Mouse (Mus musculus) C2C12 (cell line): ENCODE results near the gene Cdiptos. TPM values are rescaled to one million over a fixed set of nuclear protein-coding genes. Genes with fewer than 3 reads are reported as not detected.
A peak's percentile ranks its signal among the peaks of the same experiment; 100 is the strongest.

Experiments used
- H3K27me3 ChIP-seq: one replicate; pipeline ENCODE4 v1.6.1; 2011; ENCODE audit not compliant: control insufficient read depth, insufficient read depth, insufficient read length
- H3K36me3 ChIP-seq: one replicate; pipeline ENCODE4 v1.6.1; 2011; ENCODE audit not compliant: control insufficient read depth, insufficient read depth
- H3K4me3 ChIP-seq: one replicate; pipeline ENCODE4 v1.5.1; 2011; ENCODE audit warnings: mild to moderate bottlenecking, control low read depth; ENCODE audit not compliant: poor library complexity, insufficient read depth, severe bottlenecking
- H3K79me2 ChIP-seq: one replicate; pipeline ENCODE4 v1.6.1; 2011; ENCODE audit not compliant: control insufficient read depth, insufficient read depth
- H3K79me3 ChIP-seq: one replicate; pipeline ENCODE4 v1.6.1; 2011; ENCODE audit warnings: low read depth, control low read depth
- H3ac ChIP-seq: one replicate; pipeline ENCODE3; 2011; ENCODE audit warnings: low read depth; ENCODE audit not compliant: control insufficient read depth, insufficient read length
- CEBPB ChIP-seq: IDR thresholded peaks from one replicate; pipeline ENCODE4 v1.6.1; 2011; ENCODE audit warnings: low read depth, mild to moderate bottlenecking, control low read depth, moderate library complexity
- CTCF ChIP-seq: IDR thresholded peaks from one replicate; pipeline ENCODE4 v1.5.1; 2011; ENCODE audit not compliant: control insufficient read depth, insufficient read depth, insufficient read length
- FOSL1 ChIP-seq: IDR thresholded peaks from one replicate; pipeline ENCODE4 v1.8.0; 2011; ENCODE audit warnings: mild to moderate bottlenecking, low read length; ENCODE audit not compliant: poor library complexity, insufficient read depth, severe bottlenecking
- MAX ChIP-seq: IDR thresholded peaks from one replicate; pipeline ENCODE4 v1.6.1; 2011; ENCODE audit warnings: mild to moderate bottlenecking, control low read depth
- MYOD1 ChIP-seq: IDR thresholded peaks from one replicate; pipeline ENCODE4 v1.6.1; 2011; ENCODE audit warnings: low read depth; ENCODE audit not compliant: control insufficient read depth, insufficient read length
- MYOG ChIP-seq: IDR thresholded peaks from one replicate; pipeline ENCODE4 v1.6.1; 2011; ENCODE audit not compliant: control insufficient read depth, insufficient read length; ENCODE audit errors: extremely low read depth
- USF1 ChIP-seq: IDR thresholded peaks from one replicate; pipeline ENCODE4 v1.6.1; 2011; ENCODE audit warnings: low read depth, mild to moderate bottlenecking, control low read depth, moderate library complexity
- polyA plus RNA-seq: library from polyadenylated mRNA; unstranded; fragments of >200 nt; fragmentation: generic; extraction: Trizol; gene quantifications from one replicate; pipeline ENCODE4 v1.2.1, GENCODE M21; 2012; ENCODE audit warnings: missing spikeins

The Cdiptos gene
- polyA plus RNA-seq, 1 experiment = 0.06 TPM

DNA sequence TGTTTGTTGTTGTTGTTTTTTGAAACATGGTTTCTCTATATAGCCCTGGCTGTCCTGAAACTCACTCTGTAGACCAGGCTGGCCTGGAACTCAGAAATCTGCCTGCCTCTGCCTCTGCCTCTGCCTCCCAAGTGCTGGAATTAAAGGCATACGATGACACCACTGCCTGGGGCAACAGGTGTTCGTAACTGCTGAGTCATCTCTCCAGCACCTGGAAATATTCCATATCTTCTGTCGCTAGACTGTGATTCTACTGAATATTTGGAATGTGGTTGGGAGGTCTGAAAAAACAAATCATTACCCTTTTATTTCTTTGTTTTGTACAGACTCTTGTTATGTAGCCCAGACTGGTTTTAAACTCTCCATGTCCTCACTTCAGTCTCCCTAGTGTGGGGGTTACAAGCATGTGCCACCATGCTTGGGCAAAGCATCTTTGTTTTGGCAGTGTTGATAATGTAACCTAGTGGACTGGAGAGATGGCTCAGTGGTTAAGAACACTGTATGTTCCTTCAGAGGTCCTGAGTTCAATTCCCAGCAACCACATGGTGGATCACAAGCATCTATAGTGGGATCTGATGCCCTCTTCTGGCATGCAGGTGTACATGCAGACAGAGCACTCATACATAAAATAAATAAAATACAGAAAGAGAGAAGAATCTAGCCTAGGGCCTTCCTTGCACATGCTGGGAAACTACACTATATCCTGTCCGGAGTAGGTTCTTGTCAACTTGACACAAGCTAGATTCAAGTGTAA lies 28.4 kb upstream of the Cdiptos start:
- Histone ChIP-seq H3K4me3 (no peak overlapping the region), H3K36me3 (no peaks in the 10 kb centered on the region), H3K79me3 (no peaks in the 10 kb centered on the region), H3K27me3 (no peaks in the 10 kb centered on the region), H3K79me2 (no peaks in the 10 kb centered on the region), H3ac (no peak overlapping the region)
- TF ChIP-seq USF1 (no peak), CEBPB (no peak), MYOG (no peak), MYOD1 (peak; percentile 54)

DNA sequence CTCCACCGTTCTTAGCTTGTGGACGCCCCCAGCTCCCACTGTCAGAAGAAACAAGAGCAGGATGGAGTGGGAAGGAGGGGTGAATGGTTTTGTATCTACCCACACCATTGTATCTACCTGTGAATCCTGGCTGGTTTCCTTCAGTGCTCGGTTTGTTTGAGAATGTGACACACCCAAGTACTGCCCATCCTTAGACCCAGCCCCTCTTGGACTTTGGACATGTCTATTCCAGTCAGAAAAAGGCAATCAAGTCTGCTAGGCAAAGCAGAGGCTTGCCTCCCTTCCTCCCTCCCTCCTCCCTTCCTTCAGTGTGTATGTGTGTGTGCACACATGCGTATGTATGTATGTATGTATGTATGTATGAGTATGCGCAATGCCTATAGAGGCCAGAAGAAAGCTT lies 27.7 kb upstream of the Cdiptos start:
- H3K79me2 ChIP-seq = no peaks in the 10 kb centered on the region
- H3K27me3 ChIP-seq = no peaks in the 10 kb centered on the region
- H3K4me3 ChIP-seq = no peak overlapping the region
- H3ac ChIP-seq = no peak overlapping the region
- TF ChIP-seq USF1 (no peak), MAX (no peak), MYOG (no peak), FOSL1 (no peak), CEBPB (no peak), CTCF (no peak), MYOD1 (no peak)
- no peaks in the 10 kb centered on the region for H3K36me3 ChIP-seq
- no peaks in the 10 kb centered on the region for H3K79me3 ChIP-seq

DNA sequence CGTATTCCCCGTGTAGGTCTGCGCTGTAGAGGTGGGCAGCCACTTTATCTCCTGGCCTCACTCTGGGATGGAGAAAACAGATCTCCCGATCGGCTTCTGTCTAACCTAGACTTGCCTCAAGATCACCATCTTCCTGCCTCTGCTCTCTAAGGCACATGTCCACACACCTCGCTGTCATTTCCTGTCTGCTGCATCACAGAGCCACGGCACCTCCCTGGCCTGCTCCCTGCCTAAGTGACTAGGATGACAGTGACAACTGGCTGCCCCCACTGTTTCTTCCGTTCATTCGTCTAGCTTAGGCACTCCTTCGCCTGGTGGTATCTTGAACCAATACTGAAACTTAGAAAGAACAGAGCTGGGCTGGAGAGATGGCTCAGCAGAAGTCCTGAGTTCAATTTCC lies 23.7 kb upstream of the Cdiptos start:
- Histone ChIP-seq H3K27me3 (no peaks in the 10 kb centered on the region), H3K36me3 (peaks cover 3% of the 10 kb centered on the region), H3ac (no peak overlapping the region), H3K79me2 (no peaks in the 10 kb centered on the region), H3K79me3 (no peaks in the 10 kb centered on the region), H3K4me3 (no peak overlapping the region)
- no peak for TF ChIP-seq CTCF
- TF ChIP-seq CEBPB = no peak
- TF ChIP-seq MAX = no peak
- no peak for TF ChIP-seq MYOD1
- TF ChIP-seq USF1 = no peak
- TF ChIP-seq FOSL1 = no peak
- TF ChIP-seq MYOG = no peak

DNA sequence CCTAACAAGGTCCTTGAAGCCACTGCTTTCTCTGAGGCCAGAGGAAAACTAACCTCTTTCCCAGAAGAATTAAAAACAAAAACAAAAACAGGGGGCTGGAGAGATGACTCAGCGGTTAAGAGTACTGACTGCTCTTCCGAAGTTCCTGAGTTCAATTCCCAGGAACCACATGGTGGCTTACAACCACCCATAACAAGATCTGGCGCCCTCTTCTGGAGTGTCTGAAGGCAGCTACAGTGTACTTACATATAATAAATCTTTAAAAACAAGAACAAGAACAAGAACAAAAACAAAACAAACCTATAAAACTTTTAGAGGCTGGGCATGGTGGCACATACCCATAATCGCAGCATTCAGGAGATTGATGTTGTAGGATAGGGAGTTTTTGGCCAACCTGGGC lies 20.6 kb upstream of the Cdiptos start:
- Histone ChIP-seq H3ac (no peak overlapping the region), H3K4me3 (no peak overlapping the region), H3K36me3 (peaks cover 3% of the 10 kb centered on the region), H3K79me3 (no peaks in the 10 kb centered on the region), H3K27me3 (no peaks in the 10 kb centered on the region), H3K79me2 (no peaks in the 10 kb centered on the region)
- no peak for TF ChIP-seq MAX
- TF ChIP-seq CEBPB = no peak
- no peak for TF ChIP-seq CTCF
- TF ChIP-seq USF1 = no peak
- no peak for TF ChIP-seq MYOG
- TF ChIP-seq MYOD1 = no peak
- TF ChIP-seq FOSL1 = no peak

DNA sequence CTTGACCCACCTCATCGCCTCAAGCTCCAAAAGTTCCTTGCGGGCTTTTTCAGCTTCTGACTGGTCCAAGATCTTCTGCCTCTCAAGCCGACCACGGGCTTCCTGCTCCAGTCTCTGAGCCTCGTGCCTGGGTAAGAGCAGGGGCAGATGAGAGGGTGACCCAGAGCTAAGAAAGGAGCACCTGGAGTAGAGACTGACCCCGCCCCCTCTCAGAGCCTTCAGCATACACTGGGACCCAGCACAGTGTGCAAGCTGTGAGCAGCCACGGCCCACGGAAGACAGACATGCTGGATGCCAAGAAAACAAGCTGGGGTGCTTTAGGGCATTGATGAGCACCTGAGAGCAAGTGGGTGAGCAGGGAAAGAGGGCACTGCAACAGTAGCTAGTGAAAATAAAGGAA lies 12.9 kb upstream of the Cdiptos start:
- no peak for TF ChIP-seq USF1
- no peak for TF ChIP-seq MAX
- TF ChIP-seq CEBPB = no peak
- TF ChIP-seq MYOG = no peak
- TF ChIP-seq CTCF = no peak
- TF ChIP-seq FOSL1 = no peak
- no peak for TF ChIP-seq MYOD1
- Histone ChIP-seq H3ac (no peak overlapping the region), H3K79me2 (no peaks in the 10 kb centered on the region), H3K79me3 (no peaks in the 10 kb centered on the region), H3K36me3 (peaks cover 6% of the 10 kb centered on the region), H3K4me3 (no peak overlapping the region), H3K27me3 (no peaks in the 10 kb centered on the region)

DNA sequence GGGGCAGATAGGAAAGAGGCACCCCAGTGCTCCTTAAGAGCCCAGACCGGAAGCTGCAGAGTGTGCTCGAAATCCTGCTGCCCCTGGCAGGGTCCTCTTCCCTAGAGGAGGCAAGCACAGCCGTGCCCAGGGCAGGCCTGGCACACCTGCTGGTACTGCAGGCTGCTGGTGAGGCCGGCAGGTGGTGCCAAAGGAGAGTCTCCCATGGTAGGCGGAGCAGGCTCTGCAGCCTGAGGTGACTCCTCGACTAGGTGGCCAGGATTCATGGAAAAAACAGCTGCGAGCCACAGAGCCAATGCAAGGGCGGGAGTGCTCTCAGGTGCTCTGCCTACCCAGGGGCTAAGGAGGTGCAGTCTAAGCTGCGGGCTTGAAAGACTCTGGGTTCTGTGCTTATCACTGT lies 10.4 kb upstream of the Cdiptos start:
- no peaks in the 10 kb centered on the region for H3K79me3 ChIP-seq
- H3K27me3 ChIP-seq = no peaks in the 10 kb centered on the region
- peaks cover 6% of the 10 kb centered on the region for H3K36me3 ChIP-seq
- TF ChIP-seq CTCF (peak; percentile 43), CEBPB (no peak), FOSL1 (no peak), MAX (no peak)
- H3ac ChIP-seq = no peak overlapping the region
- no peak overlapping the region for H3K4me3 ChIP-seq
- no peaks in the 10 kb centered on the region for H3K79me2 ChIP-seq
